Mouse (Mus musculus): Measurements from ENCODE around the gene Hoxa4.

The Hoxa4 gene

DNA sequence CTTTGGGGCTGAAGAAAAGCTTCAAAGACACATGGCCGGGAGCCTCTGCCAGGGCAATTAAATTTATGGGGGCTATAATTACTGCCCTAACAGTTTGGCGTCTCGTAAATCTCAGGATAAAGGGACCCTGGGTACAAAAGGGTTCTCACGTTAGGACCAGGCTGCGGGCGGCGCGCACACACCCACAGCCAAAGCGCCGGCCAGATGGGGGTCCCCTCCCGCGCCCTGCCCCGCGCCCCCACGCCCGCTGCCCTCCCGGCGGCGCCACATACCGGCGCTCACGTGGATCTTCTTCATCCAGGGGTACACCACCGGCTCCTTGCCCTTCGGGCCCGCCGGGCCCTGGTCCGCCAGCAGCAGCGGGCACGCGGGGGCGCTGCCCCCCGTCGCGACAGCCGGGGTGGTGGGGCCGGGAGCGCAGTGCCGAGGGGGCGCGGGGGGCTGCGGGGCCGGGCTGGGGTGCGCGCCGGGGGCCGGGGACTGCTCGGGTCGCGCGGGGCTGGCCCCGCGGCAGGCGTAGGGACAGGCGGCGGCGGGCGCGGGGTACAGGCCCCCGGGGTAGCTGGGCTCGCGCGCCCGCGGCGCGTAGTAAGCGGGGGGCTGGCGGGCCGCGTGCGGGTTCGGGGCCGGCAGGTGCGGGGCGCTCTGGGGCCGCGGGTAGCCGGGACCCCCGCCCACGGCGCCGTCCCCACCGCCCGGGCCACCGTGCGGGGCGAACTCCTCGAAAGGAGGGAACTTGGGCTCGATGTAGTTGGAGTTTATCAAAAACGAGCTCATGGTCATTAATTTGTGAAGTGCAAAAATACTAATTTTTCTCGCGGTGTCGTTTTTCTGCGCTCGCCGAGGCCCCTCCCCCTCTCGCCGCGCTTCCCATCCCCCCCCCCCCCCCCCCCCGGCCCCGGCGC is at the start of gene Hoxa4:
Gene Hoxa4, minus strand, starts transcription at position 848 of the 905 bp plus-strand sequence.
- DNase-seq (ENCODE audit: low spot score), result no peak

- no peak for DNase-seq (ENCODE audit: low spot score)
Observed at GRCm38 (mm10) chr6:52241001-52241621, 49.6 kb upstream of the Hoxa4 start.

- DNase-seq (ENCODE audit: low spot score), result peak; percentile 89
Observed at GRCm38 (mm10) chr6:52240389-52241000, 48.9 kb upstream of the Hoxa4 start, which contains the start of gene Hoxa10. Gene Hoxa10, minus strand, starts transcription at chr6:52240854.

DNA sequence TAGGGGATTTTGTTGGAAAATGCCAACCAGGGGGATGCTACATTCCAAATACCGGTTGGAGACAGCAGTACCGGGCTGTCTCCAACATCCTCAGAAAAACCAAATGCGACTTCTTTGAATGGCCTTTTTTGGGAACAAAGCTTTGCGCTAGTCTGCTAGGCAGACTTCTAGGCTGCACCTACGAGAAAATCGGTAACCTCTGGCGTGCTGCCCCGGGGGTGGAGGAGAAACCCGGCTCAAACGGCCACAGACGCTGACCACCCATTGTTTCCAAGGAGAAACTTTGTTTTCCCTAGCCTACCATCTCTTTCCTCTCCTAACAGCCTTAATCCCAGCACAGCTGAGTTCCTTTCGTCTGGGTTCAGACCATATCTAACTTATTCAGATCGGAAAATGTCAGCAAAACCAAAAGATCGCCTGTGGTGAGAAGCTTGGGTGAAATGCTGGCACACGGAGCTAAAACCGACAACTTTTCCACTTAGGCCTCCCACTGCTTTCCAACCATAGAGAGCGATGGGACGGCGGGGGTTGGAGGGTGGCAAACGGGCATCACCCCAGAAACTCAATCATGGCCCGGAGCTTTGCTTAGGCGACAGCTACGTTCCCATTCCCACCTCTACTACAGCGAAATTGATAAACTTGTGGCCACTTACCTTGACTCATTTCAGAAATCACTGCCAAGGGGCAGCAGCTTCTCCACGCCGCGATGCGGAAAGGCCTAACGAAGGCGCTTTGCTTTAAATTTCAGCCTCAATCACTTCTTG is 48.3 kb upstream of the Hoxa4 start:
- no peak for DNase-seq (ENCODE audit: low spot score)

- no peak for DNase-seq (ENCODE audit: low spot score)
Observed at GRCm38 (mm10) chr6:52238976-52239375, 47.4 kb upstream of the Hoxa4 start.

- no peak for DNase-seq (ENCODE audit: low spot score)
Observed at GRCm38 (mm10) chr6:52238155-52238545, 46.6 kb upstream of the Hoxa4 start.

DNA sequence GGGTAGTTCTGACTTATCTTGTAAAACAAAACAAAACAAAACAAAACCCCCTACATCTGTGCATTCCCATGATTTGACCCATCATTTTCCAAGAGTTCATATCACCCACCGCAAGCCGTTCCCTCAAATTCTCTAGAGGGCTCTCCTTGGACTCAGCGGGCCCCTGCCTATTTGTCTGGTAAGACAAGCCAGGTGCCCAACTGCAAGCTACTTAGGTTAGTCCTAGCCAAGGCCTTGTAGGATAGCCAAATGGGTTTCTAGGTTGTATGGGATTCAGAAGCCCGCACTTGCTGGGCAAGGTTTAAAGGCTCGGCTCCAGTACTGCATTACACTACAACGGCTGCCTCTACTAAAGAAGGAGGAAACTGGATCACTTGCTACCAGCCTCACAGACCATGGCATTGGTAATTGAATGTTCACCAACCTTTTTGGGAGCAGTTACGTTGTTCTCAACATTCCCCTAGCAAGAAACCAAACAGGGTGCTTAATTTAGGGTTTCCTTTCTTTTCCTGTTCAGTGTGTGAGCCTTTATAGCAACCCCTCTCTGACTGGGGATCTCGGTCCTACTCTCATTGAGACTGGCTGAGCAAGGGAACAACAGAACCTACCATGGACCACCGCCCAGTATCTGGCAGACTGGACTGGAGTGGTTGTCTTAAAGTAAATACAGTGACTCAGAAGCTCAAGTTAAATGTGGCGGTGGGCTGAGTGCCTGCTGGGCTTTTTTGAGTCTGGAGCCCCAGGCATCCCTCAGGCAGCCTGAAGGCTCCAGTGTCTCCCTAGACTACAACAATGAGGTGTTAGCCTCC is 46.0 kb upstream of the Hoxa4 start:
- DNase-seq (ENCODE audit: low spot score), result no peak

DNA sequence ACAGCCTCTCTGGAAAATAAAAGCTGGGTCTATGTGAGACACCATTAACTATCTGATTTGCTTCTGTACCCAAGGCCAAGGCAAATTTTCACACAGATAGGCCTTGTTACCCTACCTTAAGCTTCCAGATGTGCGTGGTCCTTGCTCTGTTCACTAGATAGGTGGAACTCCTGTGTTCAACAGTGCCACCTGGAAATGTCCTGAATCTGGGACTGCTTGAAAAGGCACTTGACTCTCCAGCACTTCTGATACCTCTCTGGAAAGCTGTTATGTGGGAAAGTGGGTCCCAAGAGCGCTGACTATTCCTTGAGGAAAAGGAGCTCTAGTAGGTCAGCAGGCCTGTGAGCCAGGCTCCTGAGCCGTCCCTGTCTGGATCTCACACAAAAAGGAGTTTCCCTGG is 45.3 kb upstream of the Hoxa4 start:
- DNase-seq (ENCODE audit: low spot score), result no peak

- no peak for DNase-seq (ENCODE audit: low spot score)
Observed at GRCm38 (mm10) chr6:52235866-52236265, 44.3 kb upstream of the Hoxa4 start.

GRCm38 (mm10) chr6:52235267-52235666 is 43.7 kb upstream of the Hoxa4 start:
- no peak for DNase-seq (ENCODE audit: low spot score)

- no peak for DNase-seq (ENCODE audit: low spot score)
Observed at GRCm38 (mm10) chr6:52234428-52235140, 43.0 kb upstream of the Hoxa4 start.

- no peak for DNase-seq (ENCODE audit: low spot score)
Observed at GRCm38 (mm10) chr6:52233546-52234427, 42.2 kb upstream of the Hoxa4 start.

GRCm38 (mm10) chr6:52232984-52233545 is 41.5 kb upstream of the Hoxa4 start:
- no peak for DNase-seq (ENCODE audit: low spot score)

DNA sequence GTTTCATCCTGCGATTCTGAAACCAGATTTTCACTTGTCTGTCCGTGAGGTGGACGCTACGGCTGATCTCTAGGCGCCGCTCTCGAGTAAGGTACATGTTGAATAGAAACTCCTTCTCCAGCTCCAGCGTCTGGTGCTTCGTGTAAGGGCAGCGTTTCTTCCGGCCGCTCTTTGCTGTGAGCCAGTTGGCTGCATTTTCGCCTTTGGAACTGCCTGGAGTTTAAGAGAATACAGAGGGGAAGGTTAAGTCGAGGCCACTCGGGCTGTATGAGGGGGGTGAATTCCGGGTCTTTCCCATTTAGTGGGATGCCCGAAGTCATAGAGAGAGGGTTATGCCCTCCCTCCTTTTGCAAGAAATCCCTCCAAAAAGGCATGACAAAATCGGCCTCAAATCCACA is 41.0 kb upstream of the Hoxa4 start:
- no peak for DNase-seq (ENCODE audit: low spot score)

DNA sequence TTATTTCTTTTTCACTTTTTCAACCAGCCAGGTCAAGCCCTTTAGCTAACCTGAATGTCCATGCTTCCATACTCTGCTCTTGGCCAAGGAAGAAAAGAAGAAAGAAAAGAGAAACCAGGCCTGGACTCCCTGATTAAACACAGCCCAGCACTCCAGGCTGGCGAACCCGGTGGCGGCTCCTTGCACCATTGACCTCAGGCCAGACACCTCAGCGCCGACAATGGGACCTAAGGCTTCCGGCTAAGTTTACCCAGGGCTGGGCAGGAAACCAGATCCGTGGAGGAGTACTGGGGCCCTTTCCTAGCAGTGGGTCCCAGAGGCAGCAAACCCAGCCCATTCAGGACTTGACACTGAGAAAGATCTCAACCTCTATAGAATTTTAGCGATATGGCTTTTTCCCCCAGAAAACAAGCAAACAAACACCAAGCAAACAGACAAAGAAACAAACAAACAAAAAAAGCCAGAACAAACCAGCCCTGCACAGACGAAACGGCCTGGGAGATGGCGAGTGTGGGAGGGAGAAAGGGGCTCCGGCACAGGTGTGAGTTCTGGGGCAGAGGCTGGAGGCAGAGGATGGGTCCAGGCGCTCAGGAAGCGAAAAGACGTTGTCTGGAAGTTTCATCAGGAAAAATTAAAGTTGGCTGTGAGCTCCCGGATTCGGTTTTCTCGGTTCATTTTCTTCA is 40.5 kb upstream of the Hoxa4 start:
- no peak for DNase-seq (ENCODE audit: low spot score)

DNA sequence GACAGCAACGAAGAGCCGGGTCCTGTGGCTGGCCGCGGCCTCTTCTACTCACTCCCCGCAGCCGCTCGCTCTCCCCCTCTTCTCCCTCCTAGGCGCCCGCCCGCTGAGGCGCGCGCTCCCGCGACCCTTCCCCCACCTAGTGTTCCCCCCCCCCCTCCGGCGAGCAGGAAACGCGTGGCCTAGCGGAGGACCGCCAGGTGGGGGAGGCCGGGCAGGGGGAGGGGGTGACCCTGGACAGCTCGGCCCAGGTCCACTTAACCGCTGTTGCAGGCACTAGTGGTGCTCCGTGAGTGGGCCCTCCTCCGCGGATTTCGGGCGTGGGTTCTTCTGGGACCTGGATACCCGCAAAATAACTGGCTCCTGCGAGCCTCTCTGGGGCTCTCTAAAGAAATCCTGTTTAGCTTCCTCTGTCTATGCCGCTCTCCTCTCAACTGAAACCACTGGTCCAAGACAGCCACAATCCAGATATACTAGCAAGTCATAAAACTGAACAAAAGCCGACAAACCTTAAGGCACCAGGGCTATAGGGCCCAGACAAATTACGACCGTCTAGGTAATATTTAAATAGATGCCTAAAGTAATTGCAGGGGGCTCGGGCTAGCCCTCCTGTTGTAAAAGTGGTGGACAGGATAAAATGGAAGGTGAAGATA is 39.1 kb upstream of the Hoxa4 start, which contains the start of gene Hoxa9:
Gene Hoxa9, minus strand, starts transcription at position 574 of the 650 bp plus-strand sequence.
- DNase-seq (ENCODE audit: low spot score), result no peak

DNA sequence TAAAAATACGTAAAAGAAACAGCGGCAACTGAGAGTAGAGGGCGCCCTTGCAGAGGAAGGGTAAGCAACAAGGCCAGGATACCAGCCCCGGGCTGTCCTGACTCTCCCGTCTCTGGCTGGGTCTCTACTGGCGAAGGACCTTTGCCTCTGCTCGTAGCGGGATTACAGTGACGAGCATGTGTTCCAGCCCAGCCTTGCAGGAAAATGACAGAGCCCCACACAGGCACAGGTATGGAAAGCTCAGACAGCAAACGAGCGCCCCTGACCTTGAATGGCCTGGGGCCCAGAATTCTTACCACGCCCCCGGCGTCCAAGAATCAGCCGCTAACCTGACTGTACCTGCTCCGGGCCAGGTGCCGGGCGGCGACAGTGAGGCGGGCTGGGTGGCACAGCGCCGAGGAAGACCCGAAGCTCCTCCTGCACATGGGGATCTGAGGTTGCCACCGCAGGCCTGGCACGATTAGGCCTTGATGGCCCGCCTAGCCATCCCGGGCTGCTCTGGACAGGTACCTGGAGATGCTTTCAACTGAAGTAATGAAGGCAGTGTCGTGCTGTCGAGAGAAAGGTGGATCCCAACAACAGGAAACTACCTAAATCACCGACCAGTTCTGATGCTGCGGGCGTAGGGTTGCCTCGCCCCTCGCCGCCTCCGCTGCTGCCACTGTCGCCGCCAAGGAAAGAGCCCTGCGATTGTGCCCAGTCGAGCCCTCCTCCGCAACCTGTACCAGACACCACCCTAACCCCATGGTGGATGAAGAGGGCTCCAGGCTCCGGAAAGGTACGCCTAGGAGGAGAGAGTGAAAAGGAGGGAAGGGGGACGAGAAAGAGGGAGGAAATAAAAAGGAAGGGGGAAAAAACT is 38.2 kb upstream of the Hoxa4 start:
- DNase-seq (ENCODE audit: low spot score), result no peak

Data from urinary bladder, postnatal 25 days (tissue).